Mouse (Mus musculus): Measurements from ENCODE around the gene Fam89b. TPM values are rescaled to one million over a fixed set of nuclear protein-coding genes. Genes with fewer than 3 reads are reported as not detected.

Gene Fam89b
- polyA plus RNA-seq (2015; fragmentation: Nextera tagmentation; extraction: Ambion mirVana), result 91.0 and 92.7 TPM in 2 replicates

DNA sequence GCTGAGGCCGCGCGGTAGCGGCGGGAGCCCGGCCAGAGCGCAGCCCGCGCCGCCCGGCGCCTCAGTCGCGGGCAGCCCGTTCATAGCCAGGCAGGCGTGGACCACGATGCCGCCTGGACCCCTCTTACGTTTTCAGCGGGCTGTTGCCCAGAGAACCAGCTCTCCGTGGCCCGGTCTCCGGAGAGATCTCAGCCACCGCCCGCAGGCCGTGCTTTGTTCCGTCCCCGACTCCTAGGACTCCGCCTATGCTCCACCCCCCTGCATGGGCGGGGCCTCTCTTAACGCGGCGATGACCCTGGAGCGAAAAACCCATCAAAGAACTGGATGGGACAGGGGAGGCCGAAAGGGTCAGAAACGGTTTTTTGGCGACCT lies at the start of gene Fam89b:
Fam89b (minus strand) TSS at position 210 of the 372 bp plus-strand sequence.
- H3K36me3 ChIP-seq (ENCODE audit: insufficient read depth, low read length), result no peaks in the 10 kb centered on the region
- H3K9ac ChIP-seq (ENCODE audit: low read depth, low read length), result peak within 1 kb of the TSS; percentile 92
- WGBS, result under 1% methylated on average over 34 of the region's 37 CpGs
- DNase-seq (ENCODE audit: low spot score) (peak; percentile 95), ATAC-seq (replicated peaks; ENCODE audit: low FRiP score, low read depth) (peak; percentile 53)
- peaks cover 41% of the 10 kb centered on the region for H3K4me1 ChIP-seq (replicated peaks; ENCODE audit: insufficient read depth, low read length)
- peak within 1 kb of the TSS; percentile 70 for H3K4me2 ChIP-seq (ENCODE audit: low read length)
- peak within 1 kb of the TSS; percentile 85 for H3K4me3 ChIP-seq (replicated peaks; ENCODE audit: low read depth, low read length)
- TF ChIP-seq CTCF (IDR thresholded peaks at IDR 0.05; ENCODE audit: low read depth), result no peak
- H3K9me3 ChIP-seq (replicated peaks; ENCODE audit: low read length), result no peaks in the 10 kb centered on the region
- peak within 1 kb of the TSS; percentile 84 for H3K27ac ChIP-seq
- no peaks in the 10 kb centered on the region for H3K27me3 ChIP-seq (ENCODE audit: insufficient read depth, low read length)

DNA sequence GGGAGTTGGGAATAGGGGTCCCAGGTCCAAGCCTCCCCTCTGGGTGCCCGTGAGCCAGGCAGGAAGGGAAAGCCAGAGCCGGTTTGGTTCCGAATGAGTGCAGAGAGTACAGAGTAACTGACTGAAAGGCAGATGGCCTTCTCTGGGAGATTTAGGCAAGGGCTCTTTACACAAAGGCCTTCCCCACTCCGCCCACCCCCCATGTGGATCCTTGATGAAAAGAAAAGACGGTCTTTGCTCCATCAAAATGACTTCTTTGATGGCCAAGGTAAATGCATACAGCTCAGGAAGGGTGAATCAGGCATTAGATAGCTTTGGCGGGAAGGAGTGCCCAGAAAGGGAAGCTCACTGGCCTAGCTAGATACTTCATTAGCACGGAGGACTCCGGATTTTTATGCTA lies 48.9 kb upstream of the Fam89b start:
- Histone ChIP-seq H3K4me1 (replicated peaks; ENCODE audit: insufficient read depth, low read length) (no peaks in the 10 kb centered on the region), H3K36me3 (ENCODE audit: insufficient read depth, low read length) (no peaks in the 10 kb centered on the region), H3K9ac (ENCODE audit: low read depth, low read length) (no peak overlapping the region), H3K4me2 (ENCODE audit: low read length) (no peak overlapping the region), H3K4me3 (replicated peaks; ENCODE audit: low read depth, low read length) (no peak overlapping the region), H3K27ac (no peak overlapping the region), H3K27me3 (ENCODE audit: insufficient read depth, low read length) (no peaks in the 10 kb centered on the region), H3K9me3 (replicated peaks; ENCODE audit: low read length) (no peaks in the 10 kb centered on the region)
- TF ChIP-seq CTCF (IDR thresholded peaks at IDR 0.05; ENCODE audit: low read depth), result no peak
- DNase-seq (ENCODE audit: low spot score), result no peak
- no peak for ATAC-seq (replicated peaks; ENCODE audit: low FRiP score, low read depth)
- WGBS, result 64% methylated on average over 8 of the region's 8 CpGs

DNA sequence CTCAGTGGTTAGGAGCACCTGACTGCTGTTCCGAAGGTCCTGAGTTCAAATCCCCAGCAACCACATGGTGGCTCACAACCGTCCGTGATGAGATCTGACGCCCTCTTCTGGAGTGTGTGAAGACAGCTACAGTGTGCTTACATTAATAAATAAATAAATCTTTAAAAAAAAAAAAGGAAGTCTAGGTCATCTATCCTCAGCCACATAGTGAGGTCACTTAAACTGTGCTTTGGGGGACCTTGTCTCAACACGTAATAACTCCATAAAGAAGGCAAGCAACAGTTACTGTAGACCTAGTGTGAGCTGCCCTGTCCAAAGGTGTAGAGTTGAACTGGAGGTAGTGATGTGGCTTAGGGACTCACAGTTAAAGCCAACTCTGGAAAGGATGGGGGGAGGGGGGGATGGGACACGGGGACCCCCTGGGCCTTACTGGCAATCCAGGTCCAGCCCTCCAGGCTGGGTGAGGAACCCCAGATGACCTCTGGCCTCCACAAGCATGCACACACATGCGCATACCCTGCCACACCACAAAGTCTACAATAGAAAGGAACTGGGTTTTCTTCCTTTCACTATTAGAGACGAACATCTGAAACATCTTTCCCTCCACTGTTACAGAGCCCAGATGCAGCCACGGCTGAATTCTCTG lies 48.1 kb upstream of the Fam89b start:
- Histone ChIP-seq H3K4me2 (ENCODE audit: low read length) (no peak overlapping the region), H3K27me3 (ENCODE audit: insufficient read depth, low read length) (no peaks in the 10 kb centered on the region), H3K9me3 (replicated peaks; ENCODE audit: low read length) (no peaks in the 10 kb centered on the region), H3K36me3 (ENCODE audit: insufficient read depth, low read length) (no peaks in the 10 kb centered on the region), H3K27ac (no peak overlapping the region), H3K9ac (ENCODE audit: low read depth, low read length) (no peak overlapping the region), H3K4me1 (replicated peaks; ENCODE audit: insufficient read depth, low read length) (no peaks in the 10 kb centered on the region), H3K4me3 (replicated peaks; ENCODE audit: low read depth, low read length) (no peak overlapping the region)
- 83% methylated on average over 9 of the region's 9 CpGs for WGBS
- DNase-seq (ENCODE audit: low spot score) (no peak), ATAC-seq (replicated peaks; ENCODE audit: low FRiP score, low read depth) (no peak; the same call in 1 of the 2 replicates)
- TF ChIP-seq CTCF (IDR thresholded peaks at IDR 0.05; ENCODE audit: low read depth), result 0 out of 2 replicates have a peak, but pooled peaks have one; percentile 15

DNA sequence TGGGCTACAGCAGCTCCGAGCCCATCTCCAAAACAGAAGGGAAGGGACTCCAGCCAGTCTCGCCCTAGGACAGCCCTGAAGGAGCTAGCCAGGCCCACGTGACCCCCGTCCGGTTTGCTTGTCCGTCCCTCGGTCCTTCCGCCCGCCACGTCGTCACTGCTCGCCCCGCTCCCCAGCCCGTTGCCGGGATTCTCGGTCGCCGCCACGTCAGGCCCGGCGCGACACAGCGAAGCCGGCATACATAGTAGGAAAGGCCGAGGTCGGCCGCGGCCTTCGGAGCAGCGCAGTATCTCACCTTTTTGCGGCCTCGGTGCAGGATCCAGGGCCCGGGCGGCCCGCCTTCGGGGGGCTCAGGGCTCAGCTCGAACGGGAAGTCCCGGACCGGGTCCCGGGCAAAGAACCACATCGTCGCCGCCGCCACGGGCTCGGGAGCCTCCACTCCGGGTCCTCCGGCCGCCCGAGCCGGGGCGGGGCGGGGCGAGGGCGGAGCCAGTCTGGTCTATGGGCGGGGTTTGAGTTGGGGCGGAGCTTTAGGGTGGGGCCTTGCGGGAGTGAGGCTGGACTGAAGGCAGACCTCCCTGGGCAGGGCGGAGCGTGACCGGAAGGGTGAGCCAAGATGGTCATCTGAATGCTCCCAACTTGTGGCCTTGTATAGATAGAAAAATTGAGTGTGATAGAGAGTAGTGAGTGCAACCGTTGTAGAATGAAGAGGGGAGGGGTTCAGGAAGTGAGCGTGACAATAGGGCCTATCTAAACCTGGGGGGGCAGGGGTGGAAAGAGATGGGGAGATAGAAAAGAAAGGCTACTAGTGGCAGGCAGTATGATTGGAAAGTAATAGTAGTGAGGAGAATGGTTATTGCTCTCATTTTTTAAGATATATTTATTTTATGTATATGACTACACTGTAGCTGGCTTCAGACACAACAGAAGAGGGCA lies 41.7 kb upstream of the Fam89b start, which contains the start of gene Scyl1:
Scyl1 (minus strand) TSS at position 495 of the 936 bp plus-strand sequence.
- peak within 1 kb of the TSS; percentile 85 for H3K4me2 ChIP-seq (ENCODE audit: low read length)
- peak within 1 kb of the TSS; percentile 65 for H3K4me3 ChIP-seq (replicated peaks; ENCODE audit: low read depth, low read length)
- no peaks in the 10 kb centered on the region for H3K9me3 ChIP-seq (replicated peaks; ENCODE audit: low read length)
- TF ChIP-seq CTCF (IDR thresholded peaks at IDR 0.05; ENCODE audit: low read depth), result no peak
- ATAC-seq (replicated peaks; ENCODE audit: low FRiP score, low read depth) (peak; percentile 94), DNase-seq (ENCODE audit: low spot score) (peak; percentile 95)
- peaks cover 21% of the 10 kb centered on the region for H3K36me3 ChIP-seq (ENCODE audit: insufficient read depth, low read length)
- H3K4me1 ChIP-seq (replicated peaks; ENCODE audit: insufficient read depth, low read length), result peaks cover 9% of the 10 kb centered on the region
- peak within 1 kb of the TSS; percentile 74 for H3K9ac ChIP-seq (ENCODE audit: low read depth, low read length)
- H3K27me3 ChIP-seq (ENCODE audit: insufficient read depth, low read length), result no peaks in the 10 kb centered on the region
- peak within 1 kb of the TSS; percentile 83 for H3K27ac ChIP-seq
- WGBS, result 1% methylated on average over 64 of the region's 64 CpGs

DNA sequence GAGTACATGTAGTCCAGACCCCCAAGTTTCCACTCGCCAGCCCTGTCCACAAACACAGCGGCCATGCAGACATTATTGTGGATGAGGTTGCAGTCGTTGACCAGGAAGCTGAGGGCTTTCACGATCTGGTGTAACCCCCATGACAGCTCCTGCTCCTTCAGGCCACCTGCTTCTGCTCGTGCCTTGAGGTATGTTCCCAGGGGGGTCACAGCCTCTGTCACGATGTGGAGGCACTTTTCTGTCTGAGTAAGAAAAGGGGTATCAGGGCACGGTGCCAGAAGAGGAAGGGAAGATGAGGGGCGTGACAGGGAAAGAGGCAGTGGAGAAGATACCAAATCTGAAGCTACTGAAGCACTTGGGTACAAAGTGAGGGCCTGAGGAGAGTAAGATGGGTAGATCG lies 40.9 kb upstream of the Fam89b start:
- WGBS, result 29% methylated on average over 9 of the region's 9 CpGs
- TF ChIP-seq CTCF (IDR thresholded peaks at IDR 0.05; ENCODE audit: low read depth), result no peak
- DNase-seq (ENCODE audit: low spot score) (no peak), ATAC-seq (replicated peaks; ENCODE audit: low FRiP score, low read depth) (no peak)
- Histone ChIP-seq H3K4me2 (ENCODE audit: low read length) (peak overlapping the region; percentile 85), H3K9me3 (replicated peaks; ENCODE audit: low read length) (no peaks in the 10 kb centered on the region), H3K4me3 (replicated peaks; ENCODE audit: low read depth, low read length) (peak overlapping the region; percentile 65), H3K36me3 (ENCODE audit: insufficient read depth, low read length) (peaks cover 30% of the 10 kb centered on the region), H3K4me1 (replicated peaks; ENCODE audit: insufficient read depth, low read length) (peaks cover 9% of the 10 kb centered on the region), H3K9ac (ENCODE audit: low read depth, low read length) (peak overlapping the region; percentile 74), H3K27me3 (ENCODE audit: insufficient read depth, low read length) (no peaks in the 10 kb centered on the region), H3K27ac (peak overlapping the region; percentile 83; the same call in 1 of the 2 replicates)

DNA sequence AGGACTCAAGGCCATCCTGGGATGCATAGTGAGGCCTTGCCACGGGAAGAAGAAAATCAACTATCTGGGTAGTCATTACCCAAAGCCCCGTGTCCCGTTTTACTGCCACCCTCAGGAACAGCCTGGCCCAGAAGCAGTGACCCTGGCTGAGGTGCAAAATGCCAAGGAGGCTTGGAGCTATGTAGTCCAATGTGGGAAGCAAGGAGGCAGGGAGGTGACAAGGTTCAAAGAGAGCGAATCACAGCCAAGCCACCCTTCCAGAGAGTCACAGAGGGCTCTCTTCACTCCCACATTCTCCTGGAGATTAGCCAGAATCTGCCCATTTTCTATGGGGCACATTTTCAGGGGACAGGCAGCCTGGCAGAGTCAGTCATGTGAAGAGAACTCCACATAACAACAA lies 37.8 kb upstream of the Fam89b start:
- ATAC-seq (replicated peaks; ENCODE audit: low FRiP score, low read depth) (no peak), DNase-seq (ENCODE audit: low spot score) (no peak)
- Histone ChIP-seq H3K9me3 (replicated peaks; ENCODE audit: low read length) (no peaks in the 10 kb centered on the region), H3K27ac (no peak overlapping the region), H3K36me3 (ENCODE audit: insufficient read depth, low read length) (peaks cover 55% of the 10 kb centered on the region), H3K9ac (ENCODE audit: low read depth, low read length) (peak overlapping the region; percentile 14; the same call in 1 of the 2 replicates), H3K4me2 (ENCODE audit: low read length) (no peak overlapping the region), H3K4me1 (replicated peaks; ENCODE audit: insufficient read depth, low read length) (peaks cover 9% of the 10 kb centered on the region), H3K4me3 (replicated peaks; ENCODE audit: low read depth, low read length) (no peak overlapping the region), H3K27me3 (ENCODE audit: insufficient read depth, low read length) (no peaks in the 10 kb centered on the region)
- WGBS, result 72% methylated on average over 4 of the region's 4 CpGs
- no peak for TF ChIP-seq CTCF (IDR thresholded peaks at IDR 0.05; ENCODE audit: low read depth)

All from kidney, postnatal 0 days (tissue).